Mouse (Mus musculus) layer of hippocampus, adult 18-20 months (tissue): Measurements from ENCODE around the gene Ccdc34. TPM values are rescaled to one million over a fixed set of nuclear protein-coding genes. Genes with fewer than 3 reads are reported as not detected.
A peak's percentile ranks its signal among the peaks of the same experiment; 100 is the strongest.

Source experiments
- DNase-seq, 2 experiments: peaks; one replicate each; pipeline ENCODE4 v3.0.0; 2022; ENCODE audit warnings: low spot score in 2 of 2
- total RNA-seq, 2 experiments: library from RNA; stranded (reverse); gene quantifications; 2 replicates each; pipeline ENCODE4 v1.2.3; 2021

The Ccdc34 gene
- total RNA-seq, 2 experiments from 2014 or later, result 14.1 to 15.3 TPM

GRCm38 (mm10) chr2:110177879-110178278 is 160.3 kb downstream of the Ccdc34 start:
- no peak for DNase-seq

GRCm38 (mm10) chr2:110179669-110180315 is 162.2 kb downstream of the Ccdc34 start:
- DNase-seq, result no peak

- DNase-seq, result no peak
These were observed 162.7 kb downstream of the Ccdc34 start for GRCm38 (mm10) chr2:110180316-110180670.

DNA sequence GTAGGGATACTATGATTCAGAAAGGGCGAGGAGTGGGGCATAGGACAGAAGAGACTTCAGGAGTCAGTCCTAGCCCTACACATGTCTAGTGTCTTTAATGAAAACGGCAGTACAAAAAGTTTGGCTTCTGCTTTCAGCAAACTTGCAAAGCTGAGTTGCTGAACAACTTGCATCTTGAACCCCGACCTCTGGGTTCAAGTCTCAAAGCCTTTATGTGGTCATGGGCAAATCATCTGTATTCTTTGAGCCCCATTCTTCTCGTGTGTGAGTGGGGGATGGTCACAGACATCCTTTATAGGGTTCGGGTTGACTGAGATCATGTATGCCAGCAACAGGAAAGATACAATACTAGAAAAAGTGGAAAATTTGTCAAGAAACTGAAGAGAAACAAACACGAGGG is 164.0 kb downstream of the Ccdc34 start:
- DNase-seq, result no peak

- no peak for DNase-seq
These were observed 164.6 kb downstream of the Ccdc34 start for GRCm38 (mm10) chr2:110182248-110182647.

DNA sequence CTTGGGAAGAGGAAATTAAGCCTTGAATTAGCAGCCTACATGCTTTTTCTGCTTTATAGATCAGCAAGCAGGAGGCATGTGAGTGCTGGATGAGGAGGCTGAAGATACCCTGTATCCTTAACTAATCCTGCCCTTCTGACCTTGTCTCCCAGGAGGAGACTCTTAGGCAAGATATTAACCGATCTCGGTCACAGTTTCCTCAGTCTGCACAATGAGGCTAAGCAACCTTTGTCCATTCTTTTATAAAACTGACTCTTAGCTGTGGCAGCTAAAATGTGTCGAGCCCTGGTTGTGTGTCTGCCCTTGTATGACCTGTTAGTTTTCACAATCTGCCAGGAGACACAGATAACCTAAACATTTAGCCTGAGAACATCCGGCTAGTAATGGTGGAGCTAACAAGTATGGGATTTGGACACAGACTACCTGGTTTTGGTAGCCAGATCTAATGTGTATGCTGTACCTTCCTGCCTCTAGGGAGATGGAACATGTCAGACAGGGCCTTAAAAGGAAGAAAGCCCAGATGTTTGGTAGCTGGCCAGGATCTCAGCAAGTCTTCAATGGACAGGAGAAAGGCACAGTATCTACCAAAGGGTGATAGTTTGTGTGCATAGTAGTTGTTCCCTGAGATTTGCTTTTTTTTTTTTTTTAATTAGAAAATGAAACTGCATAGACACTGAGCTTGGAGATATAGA is 165.3 kb downstream of the Ccdc34 start:
- DNase-seq, result no peak

DNA sequence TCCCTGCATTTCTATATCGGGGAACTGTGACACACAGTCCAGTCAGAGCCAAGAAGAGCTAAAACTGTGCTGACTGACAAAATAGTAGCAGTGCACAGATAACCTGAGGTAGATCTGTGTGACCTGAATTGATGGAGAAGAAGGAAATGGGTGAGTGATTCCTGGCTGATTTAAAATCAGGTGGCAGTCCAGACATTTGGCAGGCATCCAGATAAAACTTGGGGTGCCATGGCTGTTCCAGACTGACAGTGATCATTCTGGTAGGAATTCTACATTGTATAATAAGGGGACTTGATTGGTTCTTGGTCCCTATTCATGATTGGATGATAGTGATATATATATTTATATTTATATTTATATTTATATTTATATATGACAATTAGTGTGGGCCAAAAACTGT is 166.5 kb downstream of the Ccdc34 start:
- no peak for DNase-seq

DNA sequence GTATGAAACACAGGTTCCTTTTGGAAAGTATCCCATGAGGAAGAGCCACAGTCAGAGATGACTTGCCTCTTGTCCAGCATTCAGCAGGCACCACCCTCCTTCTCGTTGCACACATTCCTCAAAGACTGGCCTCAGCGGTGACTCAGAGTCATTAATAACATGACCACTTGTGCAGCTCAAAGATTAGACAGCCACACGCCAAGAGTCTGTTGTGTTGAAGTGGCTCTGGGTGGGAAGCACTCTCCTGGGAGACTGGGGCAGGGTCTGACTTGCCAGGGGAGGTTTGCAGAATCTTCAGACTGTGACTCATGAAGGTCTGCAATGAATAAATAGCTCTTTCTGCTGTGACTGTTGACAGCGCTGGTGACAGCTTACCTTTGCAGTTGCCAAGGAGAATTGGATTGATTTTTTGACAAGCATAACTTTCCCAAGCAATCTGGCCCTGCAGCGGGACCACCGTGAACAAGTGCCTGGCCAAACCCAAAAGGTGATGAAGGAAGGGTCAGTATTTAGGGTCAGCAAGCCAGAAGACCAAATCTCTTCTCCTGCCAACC is 168.9 kb downstream of the Ccdc34 start:
- DNase-seq, result no peak

DNA sequence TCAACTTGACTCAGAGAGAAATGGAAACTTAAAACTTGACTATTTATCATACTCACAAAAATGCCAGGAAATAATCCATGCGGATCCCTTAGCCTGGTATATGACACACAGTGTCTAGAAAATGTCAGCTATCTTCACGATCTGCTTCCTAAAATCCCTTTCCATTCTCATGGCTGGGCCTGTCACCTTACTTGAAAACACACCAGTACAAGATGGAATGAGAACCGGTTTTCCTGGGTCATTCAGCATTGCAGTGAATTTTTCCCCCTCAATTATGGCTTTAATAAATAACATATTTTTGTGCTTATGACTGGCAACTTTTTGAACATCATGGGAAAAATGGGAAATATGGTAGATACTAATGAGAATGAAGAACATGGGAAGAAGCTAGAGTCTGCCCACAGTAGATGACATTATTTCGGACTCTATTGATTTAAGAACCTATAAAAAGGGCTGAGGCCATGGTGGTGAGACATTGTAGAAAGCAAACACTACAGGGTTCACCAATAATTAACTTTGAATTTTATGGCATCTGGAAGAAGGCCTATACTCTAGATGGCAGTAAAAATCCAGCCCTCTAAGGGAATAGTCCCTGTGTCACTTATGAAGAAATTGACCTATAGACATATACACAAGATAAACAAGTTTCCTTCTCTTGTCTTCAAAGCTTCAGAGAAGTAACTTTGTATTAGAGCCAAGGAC is 171.2 kb downstream of the Ccdc34 start:
- no peak for DNase-seq

GRCm38 (mm10) chr2:110190416-110190815 is 172.8 kb downstream of the Ccdc34 start:
- no peak for DNase-seq

GRCm38 (mm10) chr2:110191186-110191690 is 173.6 kb downstream of the Ccdc34 start:
- no peak for DNase-seq

- DNase-seq, result peak in 1 of 2 experiments; percentile 37
These were observed 174.5 kb downstream of the Ccdc34 start for GRCm38 (mm10) chr2:110191965-110192701.

- no peak for DNase-seq
These were observed 175.2 kb downstream of the Ccdc34 start for GRCm38 (mm10) chr2:110192702-110193312.

GRCm38 (mm10) chr2:110196551-110196950 is 178.9 kb downstream of the Ccdc34 start:
- DNase-seq, result no peak

DNA sequence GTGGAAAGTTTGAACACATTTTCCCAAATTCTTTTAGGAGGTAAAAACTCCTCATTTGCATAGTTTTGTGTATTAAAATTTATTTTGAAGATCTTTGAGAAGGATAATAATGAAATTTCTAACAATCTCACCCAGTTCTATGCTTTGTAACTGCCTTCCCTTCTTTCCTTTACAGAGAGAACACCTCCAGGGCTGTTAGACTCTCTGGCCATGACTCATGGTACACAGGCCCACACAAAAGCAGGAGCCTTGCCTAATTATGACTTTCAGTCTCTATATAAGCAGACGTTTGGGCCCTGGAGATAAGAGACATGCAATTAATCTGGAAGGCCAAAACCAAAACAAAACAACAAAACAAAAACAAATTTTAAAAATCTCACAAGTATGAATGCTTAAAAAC is 182.0 kb downstream of the Ccdc34 start:
- DNase-seq, result no peak

DNA sequence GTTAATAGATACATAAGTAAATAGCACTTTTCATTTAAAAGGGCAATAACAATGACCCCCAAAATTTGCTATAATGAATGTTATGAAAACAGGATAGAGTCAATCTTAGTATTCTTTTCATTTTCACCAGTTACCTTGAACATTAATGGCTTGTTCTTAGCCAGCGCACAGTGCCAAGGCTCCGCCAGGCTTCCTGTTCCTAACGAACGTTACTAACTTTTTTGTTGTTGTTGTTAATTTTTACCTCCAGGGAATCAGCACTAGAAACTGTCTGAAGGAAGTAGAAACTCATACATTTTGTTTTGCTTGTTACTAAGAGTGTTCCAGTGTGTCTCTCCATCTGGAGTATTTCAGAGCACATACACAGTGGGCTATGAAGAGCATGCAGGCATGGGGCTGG is 184.2 kb downstream of the Ccdc34 start:
- DNase-seq, result no peak

DNA sequence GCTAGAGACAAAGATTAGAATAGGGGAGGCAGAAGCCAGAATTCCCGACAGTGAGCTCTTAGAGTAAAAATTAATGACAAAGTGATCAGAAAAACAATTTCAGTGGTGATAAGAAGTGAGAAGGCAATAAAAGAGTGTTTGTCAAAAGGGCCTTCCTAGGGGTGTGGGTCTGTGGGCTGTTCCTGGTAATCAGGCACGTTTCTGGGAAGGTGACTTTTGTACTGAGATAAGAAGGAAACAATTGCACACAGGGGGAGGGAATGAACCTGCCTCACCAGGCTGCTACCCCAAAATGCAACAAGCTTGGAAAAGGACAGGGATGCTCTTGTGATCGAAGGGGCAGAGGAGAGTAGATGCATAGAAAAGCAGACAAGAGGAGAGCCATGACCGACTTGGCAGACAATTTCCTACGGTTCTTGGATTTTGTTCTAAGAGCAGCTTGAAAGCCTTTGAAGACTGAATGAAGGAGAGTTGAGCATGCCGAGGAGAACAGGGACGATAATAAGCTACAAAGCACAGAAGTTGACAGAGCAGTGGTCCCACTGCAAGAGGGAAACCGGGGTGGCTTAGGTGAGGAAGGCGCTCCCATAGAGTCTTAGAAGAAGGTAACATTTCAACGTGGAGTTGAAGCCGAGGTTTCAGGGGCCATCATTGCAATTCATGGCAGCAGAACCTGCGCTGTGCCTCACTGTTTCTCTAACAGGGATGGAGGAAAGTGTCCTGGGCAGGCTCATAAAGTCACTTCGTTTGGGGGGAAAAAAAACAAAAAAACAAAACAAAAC is 185.3 kb downstream of the Ccdc34 start:
- no peak for DNase-seq

DNA sequence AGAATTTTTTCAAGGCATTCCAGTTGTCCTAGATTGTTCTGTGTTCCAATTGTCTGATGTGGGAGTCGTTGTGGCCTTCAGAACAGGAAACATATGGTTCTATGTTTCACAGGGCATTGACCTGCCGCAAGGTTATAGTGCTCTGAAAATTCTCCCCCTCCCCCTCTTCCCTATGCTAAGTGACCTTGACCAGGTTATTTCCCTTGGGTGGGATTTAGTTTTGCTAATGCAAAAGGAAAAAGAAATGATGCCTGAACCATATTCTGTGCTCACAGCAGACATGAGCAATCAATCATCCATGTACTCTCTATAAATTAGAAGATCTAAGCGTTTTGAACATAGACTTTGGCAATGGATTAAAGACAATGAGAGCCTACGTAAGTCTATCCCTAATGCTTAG is 186.6 kb downstream of the Ccdc34 start:
- no peak for DNase-seq

DNA sequence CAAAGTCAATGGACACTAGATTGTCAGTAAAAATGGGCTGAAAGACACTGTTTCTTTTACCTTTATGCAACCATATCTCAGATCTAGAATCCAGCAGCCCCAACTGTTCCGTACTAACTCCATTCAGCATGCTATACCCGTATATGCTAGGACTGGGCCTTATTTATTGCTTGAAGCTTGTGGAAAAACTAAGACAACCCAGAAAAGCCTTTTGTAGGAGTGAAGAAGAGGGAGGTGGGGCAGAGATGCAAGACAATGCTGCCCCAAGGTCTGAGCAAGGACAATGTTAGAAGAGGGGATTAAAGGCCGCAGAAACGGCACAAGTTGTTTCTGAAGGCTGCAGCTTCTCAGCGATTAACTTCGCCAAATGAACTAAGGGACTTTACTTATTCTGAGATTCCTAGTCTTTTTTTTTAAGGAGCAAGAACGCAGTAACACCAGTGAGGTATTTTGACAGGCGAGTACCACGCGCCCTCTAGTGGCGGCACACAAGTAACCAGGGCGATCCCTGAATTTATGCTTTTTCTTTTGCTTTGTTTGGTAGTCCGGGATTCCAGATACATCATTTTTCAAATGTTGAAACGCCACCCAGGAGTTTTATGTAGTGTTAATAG is 187.2 kb downstream of the Ccdc34 start:
- peak; percentile 45 to 86 for DNase-seq
